Comparison of ENCODE assay signal across 18 mouse cellular contexts in the genomic region with DNA sequence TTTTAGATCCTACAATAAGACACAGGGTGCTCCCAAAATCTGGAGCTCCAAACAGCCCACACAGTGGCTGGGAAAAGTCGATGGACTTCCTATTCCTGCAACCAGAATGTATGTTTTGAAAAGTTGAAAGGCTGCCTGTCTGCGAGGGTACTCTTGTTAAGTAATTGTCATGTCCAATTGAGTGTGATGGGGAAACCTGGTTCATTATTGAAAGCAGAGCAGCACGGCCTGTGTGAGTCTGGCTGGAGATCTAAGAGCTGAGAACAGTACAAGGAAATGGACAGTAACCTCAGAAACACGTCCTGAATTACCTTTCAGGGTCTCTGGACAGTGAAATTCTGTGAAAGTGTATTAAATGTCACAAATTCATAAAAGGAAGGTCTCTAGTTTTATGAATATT.
"Had no signal": no experiment of that assay in that cellular context is flagged by ENCODE, and none has a peak within 500 bp of the region (broad histone marks: within the 10 kb centered on the region; RNA-seq: fewer than 3 reads in every experiment).

No protein-coding gene starts in this region.

- H3K27ac ChIP-seq: liver, embryonic 15.5 days; midbrain, embryonic 10.5 days; midbrain, embryonic 12.5 days; neural tube, embryonic 13.5 days; neural tube, embryonic 15.5 days; stomach, embryonic 15.5 days; stomach, postnatal 0 days had no signal

- H3K4me2 ChIP-seq: liver, embryonic 15.5 days; lung, embryonic 14.5 days; midbrain, embryonic 12.5 days; neural tube, embryonic 13.5 days; neural tube, embryonic 15.5 days; stomach, embryonic 15.5 days had no signal

- H3K36me3 ChIP-seq: liver, embryonic 15.5 days; midbrain, embryonic 10.5 days; midbrain, embryonic 12.5 days; neural tube, embryonic 13.5 days; neural tube, embryonic 15.5 days; stomach, embryonic 15.5 days had no signal

- ATAC-seq: midbrain, embryonic 16.5 days had no signal

- H3K9ac ChIP-seq: liver, embryonic 15.5 days; lung, embryonic 14.5 days; midbrain, embryonic 12.5 days; neural tube, embryonic 13.5 days; neural tube, embryonic 15.5 days; stomach, embryonic 15.5 days had no signal

- H3K9me3 ChIP-seq: liver, embryonic 15.5 days; midbrain, embryonic 10.5 days; midbrain, embryonic 12.5 days; neural tube, embryonic 13.5 days; neural tube, embryonic 15.5 days; stomach, embryonic 15.5 days had no signal

- H3K27me3 ChIP-seq: liver, embryonic 15.5 days; neural tube, embryonic 15.5 days; stomach, embryonic 15.5 days had no signal

- H3K4me1 ChIP-seq: liver, embryonic 15.5 days; neural tube, embryonic 13.5 days; neural tube, embryonic 15.5 days; stomach, embryonic 15.5 days had no signal

- H3K4me3 ChIP-seq: liver, embryonic 15.5 days; midbrain, embryonic 10.5 days; midbrain, embryonic 12.5 days; myocyte; neural tube, embryonic 13.5 days; neural tube, embryonic 15.5 days; stomach, embryonic 15.5 days had no signal

- DNase-seq: lung, adult 18-20 months; lung, embryonic 14.5 days; lung, postnatal 10 days; lung, postnatal 4 days; midbrain, embryonic 14.5 days; right cerebral cortex, adult 18-20 months; thymus, adult 2 months; thymus, postnatal 25 days; thymus, postnatal 4 days had no signal
